Mouse (Mus musculus) midbrain, embryonic 12.5 days (tissue): ENCODE data around the gene Cntnap2. TPM values are rescaled to one million over a fixed set of nuclear protein-coding genes. Genes with fewer than 3 reads are reported as not detected.
"Not testable (repeated sequence)": the region's sequence is repeated elsewhere in the genome, so short reads cannot be mapped to it uniquely, and the experiment has no call there.

Source experiments
- ATAC-seq: fragments of 200-750 bp; cut with Nextera tagmentation; 2 replicates; pipeline ENCODE4 v1.8.0; 2017; ENCODE audit warnings: low read depth, moderate TSS enrichment, moderate library complexity; ENCODE audit not compliant: low FRiP score
- H3K27ac ChIP-seq: fragments of 300-500 bp; sonication (generic); replicated peaks from 2 replicates; pipeline ENCODE4 v1.5.1; 2016; ENCODE audit warnings: mild to moderate bottlenecking
- H3K27me3 ChIP-seq: fragments of 300-500 bp; sonication (generic); 2 replicates; pipeline ENCODE4 v1.6.1; 2016; ENCODE audit warnings: mild to moderate bottlenecking
- H3K36me3 ChIP-seq: fragments of 300-500 bp; sonication (generic); 2 replicates; pipeline ENCODE4 v1.6.1; 2016
- H3K4me1 ChIP-seq: fragments of 300-500 bp; sonication (generic); 2 replicates; pipeline ENCODE4 v1.6.1; 2016
- H3K4me2 ChIP-seq: fragments of 300-500 bp; sonication (generic); replicated peaks from 2 replicates; pipeline ENCODE4 v1.6.1; 2016; ENCODE audit warnings: mild to moderate bottlenecking, moderate library complexity
- H3K4me3 ChIP-seq: fragments of 300-500 bp; sonication (generic); 2 replicates; pipeline ENCODE4 v1.5.1; 2016; ENCODE audit warnings: mild to moderate bottlenecking
- H3K9ac ChIP-seq: fragments of 300-500 bp; sonication (generic); replicated peaks from 2 replicates; pipeline ENCODE4 v1.6.1; 2016; ENCODE audit warnings: mild to moderate bottlenecking, moderate library complexity
- H3K9me3 ChIP-seq: fragments of 300-500 bp; sonication (generic); 2 replicates; pipeline ENCODE4 v1.6.1; 2016; ENCODE audit warnings: mild to moderate bottlenecking
- WGBS: fragments of 180-500 bp; shearing (Covaris S2); methylation state at CpG from one replicate; pipeline ENCODE4 v1.1.7; 2016; 5-methylcytosine and 5-hydroxymethylcytosine counted together
- polyA plus RNA-seq: library from polyadenylated mRNA; unstranded; fragments of >200 nt; fragmentation: Nextera tagmentation; extraction: Ambion mirVana; gene quantifications from 2 replicates; pipeline ENCODE4 v1.2.1, GENCODE M21; 2016

Cntnap2 gene
- polyA plus RNA-seq, 1 experiment from 2014 or later = 41.7 TPM

DNA sequence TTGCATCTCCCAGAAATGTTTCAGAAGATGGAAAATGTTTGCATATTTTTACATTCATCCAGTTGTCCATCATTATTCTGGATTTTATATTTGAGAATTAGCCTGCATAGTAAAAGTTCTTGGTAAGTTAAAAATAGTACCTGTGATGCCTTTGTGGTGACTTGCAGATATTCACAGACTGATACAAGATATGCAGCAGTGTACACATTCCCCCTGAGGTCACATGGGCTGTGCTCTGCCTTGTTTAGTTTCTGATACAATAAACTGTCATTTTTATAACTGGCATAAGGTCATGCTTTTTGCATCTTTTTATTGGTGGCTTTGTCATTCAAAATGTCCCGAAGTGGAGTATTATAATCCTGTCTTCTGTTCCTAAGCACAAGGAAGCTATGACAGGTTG lies 2148.9 kb downstream of the Cntnap2 start:
- H3K4me3 ChIP-seq = no peak overlapping the region
- 80% methylated on average over 1 of the region's 1 CpGs for WGBS
- H3K4me1 ChIP-seq = no peaks in the 10 kb centered on the region
- no peaks in the 10 kb centered on the region for H3K27me3 ChIP-seq
- no peaks in the 10 kb centered on the region for H3K36me3 ChIP-seq
- no peak overlapping the region for H3K27ac ChIP-seq
- ATAC-seq = no peak
- H3K9ac ChIP-seq = no peak overlapping the region
- no peak overlapping the region for H3K4me2 ChIP-seq
- no peaks in the 10 kb centered on the region for H3K9me3 ChIP-seq

DNA sequence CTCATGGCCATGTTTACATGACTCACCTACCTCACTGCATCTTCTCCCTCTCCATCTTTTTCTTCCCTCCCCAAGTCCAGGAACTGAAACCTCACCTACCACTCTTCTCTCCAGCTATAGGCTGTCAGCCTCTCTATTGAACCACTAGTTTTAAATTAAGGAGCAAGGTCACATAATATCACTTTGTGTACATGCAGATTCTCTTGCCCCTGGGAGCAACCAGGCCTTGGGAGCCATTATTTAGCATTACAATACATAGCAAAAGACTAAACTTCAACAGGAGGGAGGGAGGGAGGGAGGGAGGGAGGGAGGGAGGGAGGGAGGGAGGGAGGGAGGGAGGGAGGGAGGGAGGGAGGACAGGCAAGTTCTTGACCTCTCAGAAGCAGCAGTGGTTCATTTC lies 2155.6 kb downstream of the Cntnap2 start:
- no peak overlapping the region for H3K4me2 ChIP-seq
- H3K27me3 ChIP-seq = no peaks in the 10 kb centered on the region
- no peak overlapping the region for H3K9ac ChIP-seq
- no peaks in the 10 kb centered on the region for H3K4me1 ChIP-seq
- H3K9me3 ChIP-seq = no peaks in the 10 kb centered on the region
- no peak overlapping the region for H3K4me3 ChIP-seq
- H3K27ac ChIP-seq = no peak overlapping the region
- no peaks in the 10 kb centered on the region for H3K36me3 ChIP-seq
- ATAC-seq = no peak

DNA sequence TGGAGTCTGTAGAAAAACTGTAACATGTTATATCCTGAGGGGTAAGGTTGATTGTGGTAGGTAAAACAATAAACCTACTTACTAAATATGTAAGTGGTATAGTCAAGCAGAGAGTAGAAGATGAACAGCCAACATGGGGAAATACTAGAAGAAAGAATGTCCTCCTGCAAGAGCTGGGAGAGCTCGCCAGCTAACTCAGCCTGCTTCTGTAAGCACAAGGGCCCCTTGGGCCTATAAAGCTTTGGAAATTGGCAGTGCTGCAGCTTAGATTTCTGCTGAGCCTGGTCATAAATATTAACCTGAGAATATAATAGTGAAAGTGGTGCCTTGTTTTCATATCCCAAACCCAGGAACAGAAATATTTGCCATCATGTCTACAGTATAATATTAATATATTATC lies 2164.4 kb downstream of the Cntnap2 start:
- not testable (repeated sequence) for H3K9ac ChIP-seq, H3K4me3 ChIP-seq, ATAC-seq, H3K27me3 ChIP-seq, H3K4me2 ChIP-seq, H3K9me3 ChIP-seq, H3K27ac ChIP-seq, H3K36me3 ChIP-seq
- peaks cover 12% of the 10 kb centered on the region for H3K4me1 ChIP-seq
- WGBS = 59% methylated on average over 1 of the region's 1 CpGs

DNA sequence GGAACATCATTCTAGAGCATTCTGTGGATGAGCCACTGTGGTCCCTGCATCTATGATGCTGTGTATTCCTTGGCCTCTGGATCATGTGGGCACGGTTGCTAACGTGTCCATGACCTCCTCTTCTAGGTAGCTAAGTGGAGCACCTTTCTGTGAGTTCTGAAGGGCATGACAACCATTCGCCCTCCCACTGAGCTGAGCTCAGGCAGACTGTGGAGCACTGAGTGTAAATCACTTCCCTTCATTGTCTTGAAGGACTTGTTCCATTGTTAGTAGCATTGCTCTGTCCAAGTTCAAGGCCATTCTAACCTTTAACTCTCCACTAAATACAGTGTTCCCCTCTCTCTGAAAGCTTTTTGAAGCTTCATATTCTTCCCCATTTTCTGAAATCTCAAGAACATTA lies 2166.2 kb downstream of the Cntnap2 start:
- not testable (repeated sequence) for H3K4me3 ChIP-seq, H3K9ac ChIP-seq, ATAC-seq, H3K4me2 ChIP-seq, H3K27ac ChIP-seq, H3K27me3 ChIP-seq, H3K9me3 ChIP-seq, H3K36me3 ChIP-seq
- 83% methylated on average over 3 of the region's 3 CpGs for WGBS
- H3K4me1 ChIP-seq = peaks cover 17% of the 10 kb centered on the region

DNA sequence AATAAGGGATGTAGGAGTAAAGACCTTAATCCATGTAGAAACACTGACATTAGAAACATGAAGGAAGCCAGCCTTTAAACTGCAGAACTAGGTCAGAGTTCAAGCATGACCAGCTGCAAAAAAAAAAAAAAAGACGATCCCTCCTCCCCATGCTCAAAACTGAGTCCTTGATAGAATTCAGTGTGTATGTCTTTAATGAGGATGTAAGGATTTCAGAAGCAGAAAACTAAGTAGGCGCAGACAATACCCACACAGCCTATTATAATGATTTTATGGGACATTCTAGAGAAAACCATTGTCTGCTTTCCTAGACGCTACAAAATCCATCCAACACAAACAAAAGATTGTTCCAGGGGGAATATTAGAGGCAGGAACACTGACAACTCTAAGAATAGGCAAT lies 2168.4 kb downstream of the Cntnap2 start:
- H3K9ac ChIP-seq = no peak overlapping the region
- no peaks in the 10 kb centered on the region for H3K36me3 ChIP-seq
- peak overlapping the region; percentile 39; the same call in 1 of the 2 replicates for H3K27ac ChIP-seq
- peaks cover 17% of the 10 kb centered on the region for H3K4me1 ChIP-seq
- H3K27me3 ChIP-seq = no peaks in the 10 kb centered on the region
- H3K4me2 ChIP-seq = no peak overlapping the region
- ATAC-seq = no peak
- H3K9me3 ChIP-seq = no peaks in the 10 kb centered on the region
- WGBS = 23% methylated on average over 3 of the region's 3 CpGs
- no peak overlapping the region for H3K4me3 ChIP-seq

DNA sequence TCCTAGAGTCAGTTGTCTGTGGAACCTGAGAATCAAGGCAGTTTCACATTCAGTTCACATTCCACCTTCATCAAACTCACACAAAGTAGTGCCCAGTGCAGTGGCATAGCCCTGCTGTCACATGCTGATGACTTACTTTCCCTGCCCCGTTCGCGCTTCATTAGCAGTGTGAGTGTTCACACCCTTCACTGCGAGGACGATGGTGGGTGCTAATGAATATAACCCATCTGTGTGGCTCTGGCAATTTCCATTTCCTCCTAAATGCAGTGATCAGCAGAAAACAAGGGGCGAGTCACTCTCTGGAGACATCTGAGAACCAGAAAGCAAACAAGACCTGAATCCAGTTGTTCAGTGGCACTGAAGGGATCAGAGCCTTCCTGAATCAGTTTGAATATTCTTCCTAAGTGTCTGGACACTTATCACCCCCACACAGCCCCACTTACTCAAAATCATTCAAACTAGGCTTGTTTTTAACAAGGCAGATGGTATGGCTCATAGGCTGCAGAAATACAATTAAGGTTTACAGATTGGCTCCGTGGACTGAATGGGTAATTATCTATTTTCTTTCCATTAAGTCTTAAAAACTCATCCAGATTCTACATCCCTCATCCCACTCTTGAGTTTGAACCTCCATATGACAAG lies 2169.6 kb downstream of the Cntnap2 start:
- Histone ChIP-seq H3K36me3 (no peaks in the 10 kb centered on the region), H3K27ac (peak overlapping the region; percentile 52), H3K9me3 (no peaks in the 10 kb centered on the region), H3K4me1 (peaks cover 17% of the 10 kb centered on the region), H3K27me3 (no peaks in the 10 kb centered on the region), H3K4me2 (no peak overlapping the region), H3K4me3 (no peak overlapping the region), H3K9ac (no peak overlapping the region)
- peak; percentile 68 for ATAC-seq
- WGBS = 43% methylated on average over 7 of the region's 7 CpGs

DNA sequence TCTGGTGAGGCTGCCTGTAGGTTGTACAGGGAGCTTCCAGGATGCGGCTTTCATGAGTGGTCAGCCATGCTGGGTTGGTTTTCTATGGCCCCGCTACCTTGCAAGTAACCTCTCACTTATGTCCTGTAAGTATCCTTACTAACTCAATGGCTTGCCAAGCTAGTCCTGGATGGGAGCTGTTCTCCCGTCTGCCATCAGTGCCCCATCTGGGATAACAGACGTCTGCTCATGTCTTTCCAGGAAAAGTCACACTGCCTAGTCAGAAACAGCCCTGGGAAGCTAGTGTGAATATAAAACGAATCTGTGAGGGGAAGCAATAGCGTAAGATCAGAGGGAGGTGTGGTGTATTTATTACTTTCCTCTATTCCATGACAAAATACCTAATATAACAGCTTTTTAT lies 2172.4 kb downstream of the Cntnap2 start:
- Histone ChIP-seq H3K27me3 (no peaks in the 10 kb centered on the region), H3K9me3 (no peaks in the 10 kb centered on the region), H3K36me3 (no peaks in the 10 kb centered on the region), H3K4me2 (no peak overlapping the region), H3K9ac (no peak overlapping the region), H3K4me3 (no peak overlapping the region), H3K27ac (no peak overlapping the region), H3K4me1 (peaks cover 20% of the 10 kb centered on the region)
- no peak for ATAC-seq
- 82% methylated on average over 6 of the region's 6 CpGs for WGBS

DNA sequence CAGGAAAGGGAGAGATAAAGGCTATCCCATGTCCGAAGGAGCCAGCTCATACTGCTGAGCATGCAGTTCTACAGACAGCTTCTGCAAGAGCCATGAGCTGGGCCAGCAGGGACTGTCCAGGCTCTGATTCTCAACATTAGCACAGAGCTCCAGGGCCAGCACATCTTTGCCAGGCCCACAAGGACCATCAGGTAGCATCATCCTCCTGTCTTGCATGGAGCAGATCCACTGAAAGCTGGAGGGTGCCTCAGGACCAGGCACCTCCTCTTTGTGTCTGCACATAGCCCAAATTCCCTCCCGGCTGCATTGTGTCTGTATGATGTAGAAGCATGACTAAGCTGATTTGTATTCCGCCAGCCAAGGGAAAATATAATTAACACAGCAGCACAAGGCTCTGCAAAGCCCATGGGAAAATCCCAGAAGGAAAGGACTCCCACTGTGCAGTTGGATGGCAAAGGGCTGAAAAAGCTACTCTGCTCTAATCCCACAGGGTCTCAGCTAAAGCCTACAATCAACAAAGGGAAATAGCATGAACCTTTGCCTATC lies 2180.3 kb downstream of the Cntnap2 start:
- peak; percentile 88 for ATAC-seq
- WGBS = 3% methylated on average over 3 of the region's 3 CpGs
- Histone ChIP-seq H3K4me1 (peaks cover 40% of the 10 kb centered on the region), H3K9ac (no peak overlapping the region; the same call in 1 of the 2 replicates), H3K27ac (peak overlapping the region; percentile 88), H3K27me3 (peaks cover 6% of the 10 kb centered on the region; the same call in 1 of the 2 replicates), H3K4me3 (no peak overlapping the region), H3K36me3 (no peaks in the 10 kb centered on the region), H3K4me2 (peak overlapping the region; percentile 16; the same call in 1 of the 2 replicates), H3K9me3 (no peaks in the 10 kb centered on the region)

DNA sequence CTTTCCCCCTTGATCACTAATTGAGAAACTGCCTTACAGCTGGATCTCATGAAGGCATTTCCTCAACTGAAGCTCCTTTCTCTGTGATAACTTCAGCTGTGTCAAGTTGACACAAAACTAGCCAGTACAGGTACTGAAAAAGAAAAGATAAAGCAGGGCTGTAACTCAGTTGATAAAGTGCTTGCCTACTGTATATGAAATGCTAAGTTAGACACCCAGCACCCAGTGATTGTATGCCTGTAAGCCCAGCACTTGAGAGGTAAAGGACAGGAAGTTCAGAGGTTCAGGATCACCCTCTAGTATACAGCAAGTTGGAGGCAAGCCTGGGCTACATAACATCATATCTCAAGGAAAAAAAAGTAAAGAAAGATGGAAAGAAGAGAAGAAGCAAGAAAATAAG lies 2182.2 kb downstream of the Cntnap2 start:
- peaks cover 6% of the 10 kb centered on the region; the same call in 1 of the 2 replicates for H3K27me3 ChIP-seq
- no peak overlapping the region for H3K27ac ChIP-seq
- no peak for ATAC-seq
- no peak overlapping the region for H3K4me2 ChIP-seq
- no peaks in the 10 kb centered on the region for H3K36me3 ChIP-seq
- H3K4me3 ChIP-seq = no peak overlapping the region
- H3K9me3 ChIP-seq = no peaks in the 10 kb centered on the region
- H3K9ac ChIP-seq = no peak overlapping the region
- peaks cover 53% of the 10 kb centered on the region for H3K4me1 ChIP-seq

DNA sequence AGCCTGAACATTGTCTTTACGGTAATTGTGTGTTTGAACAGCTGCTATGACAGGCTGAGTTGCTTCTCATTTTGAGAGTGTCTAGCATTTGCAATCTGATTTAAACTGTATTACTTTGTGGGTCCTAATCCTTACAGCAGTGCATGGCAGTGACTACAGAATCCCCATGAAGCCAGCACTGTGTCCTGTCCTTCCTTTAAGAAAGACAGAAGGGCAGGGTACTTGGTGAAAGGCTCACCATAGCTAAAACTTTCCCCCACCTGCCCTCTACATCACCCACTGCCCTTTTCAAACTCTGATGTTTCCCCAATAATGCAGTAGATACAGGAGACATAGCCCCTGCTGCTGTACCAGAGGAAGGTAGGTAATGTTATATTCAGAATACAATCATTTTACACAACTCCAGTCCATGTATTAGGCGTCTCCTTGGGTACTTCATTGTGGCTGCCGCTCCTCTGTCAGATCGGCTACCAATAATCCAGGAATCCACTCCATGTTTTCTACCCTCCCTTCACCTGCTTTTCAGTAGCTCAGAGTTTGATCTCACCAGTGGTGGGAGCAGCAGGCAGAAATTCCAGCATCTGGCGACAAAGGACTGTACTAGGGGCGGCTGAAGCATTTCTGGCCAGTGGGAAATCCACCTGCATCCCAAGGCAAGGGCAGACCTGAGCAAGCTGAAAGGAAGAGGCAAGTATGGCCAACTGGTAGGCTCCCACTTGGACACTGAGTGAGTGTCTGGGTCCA lies 2184.9 kb downstream of the Cntnap2 start:
- H3K9ac ChIP-seq = peak overlapping the region; percentile 59
- H3K4me1 ChIP-seq = peaks cover 50% of the 10 kb centered on the region

DNA sequence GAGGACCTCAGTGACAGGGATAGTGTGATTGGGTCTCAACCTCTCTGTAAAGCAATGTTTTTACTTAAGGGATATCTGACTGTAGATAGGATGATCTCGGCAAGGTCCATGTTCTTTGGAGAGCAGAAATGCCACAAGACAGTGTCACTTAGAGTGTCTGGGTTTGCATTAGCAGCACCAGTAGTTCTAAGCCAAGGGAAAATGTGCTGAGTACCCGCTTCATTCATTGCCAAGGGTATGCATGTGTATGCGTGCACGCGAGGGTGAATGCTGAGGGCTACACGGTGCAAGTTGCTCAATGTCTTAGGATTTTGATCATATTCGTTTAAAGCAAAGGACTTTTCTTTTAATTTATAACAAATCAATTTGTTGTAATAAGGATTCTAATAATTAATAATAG lies 2185.5 kb downstream of the Cntnap2 start:
- Histone ChIP-seq H3K9ac (peak overlapping the region; percentile 59), H3K27me3 (peaks cover 6% of the 10 kb centered on the region; the same call in 1 of the 2 replicates), H3K4me2 (peak overlapping the region; percentile 59), H3K27ac (peak overlapping the region; percentile 73), H3K9me3 (no peaks in the 10 kb centered on the region), H3K4me3 (peak overlapping the region; percentile 50), H3K36me3 (no peaks in the 10 kb centered on the region), H3K4me1 (peaks cover 47% of the 10 kb centered on the region)
- 9% methylated on average over 7 of the region's 7 CpGs for WGBS
- peak; percentile 69 for ATAC-seq

More for the DNA sequence above, 2184.9 kb downstream of the Cntnap2 start:
- Histone ChIP-seq H3K4me3 (peak overlapping the region; percentile 50), H3K9me3 (no peaks in the 10 kb centered on the region), H3K36me3 (no peaks in the 10 kb centered on the region), H3K27ac (peak overlapping the region; percentile 73), H3K4me2 (peak overlapping the region; percentile 59), H3K27me3 (peaks cover 6% of the 10 kb centered on the region; the same call in 1 of the 2 replicates)
- 14% methylated on average over 6 of the region's 6 CpGs for WGBS
- ATAC-seq = peak; percentile 76

DNA sequence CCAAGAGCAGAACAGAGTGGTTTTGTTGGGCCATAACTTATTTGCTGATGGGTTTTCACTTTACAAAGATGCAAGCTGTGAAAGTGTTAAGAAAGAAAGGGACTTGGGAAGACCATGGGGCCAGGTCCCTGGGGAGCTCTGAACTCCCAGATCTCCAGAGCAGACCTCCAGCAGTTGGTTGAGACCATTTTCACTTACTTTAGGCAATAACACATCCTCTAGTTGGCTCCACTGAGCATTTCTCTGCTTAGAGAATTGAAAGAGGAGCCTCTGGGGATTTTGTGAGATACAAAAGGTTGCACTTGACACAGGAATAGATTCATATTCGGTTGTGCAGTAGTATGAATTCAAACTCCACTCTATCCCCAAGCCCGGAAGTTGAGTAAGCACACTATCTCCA lies 2196.1 kb downstream of the Cntnap2 start:
- Histone ChIP-seq H3K27me3 (no peaks in the 10 kb centered on the region), H3K27ac (no peak overlapping the region), H3K4me2 (no peak overlapping the region), H3K9me3 (no peaks in the 10 kb centered on the region), H3K4me3 (no peak overlapping the region), H3K4me1 (peaks cover 36% of the 10 kb centered on the region), H3K36me3 (0 out of 2 replicates have a peak, but pooled peaks cover 5% of the 10 kb centered on the region), H3K9ac (no peak overlapping the region)
- ATAC-seq = no peak
- WGBS = 86% methylated on average over 2 of the region's 2 CpGs
